Mouse (Mus musculus): ENCODE measurements around the gene Kif15. TPM values are rescaled to one million over a fixed set of nuclear protein-coding genes. Genes with fewer than 3 reads are reported as not detected.

Gene Kif15
- polyA plus RNA-seq, 1 experiment from 2014 or later, result 71.1 TPM

- DNase-seq (ENCODE audit: low spot score), result no peak
- H3K9me3 ChIP-seq (ENCODE audit: control insufficient read depth, low read length), result no peaks in the 10 kb centered on the region
- no peaks in the 10 kb centered on the region for H3K4me1 ChIP-seq (ENCODE audit: control insufficient read depth, insufficient read depth, low read length)
- H3K27me3 ChIP-seq (ENCODE audit: control insufficient read depth, insufficient read depth, low read length), result no peaks in the 10 kb centered on the region
- H3K9ac ChIP-seq (ENCODE audit: low read length), result no peak overlapping the region
- no peak overlapping the region for H3K27ac ChIP-seq (replicated peaks; ENCODE audit: low read depth, low read length)
- no peak for ATAC-seq (ENCODE audit: insufficient number of reproducible peaks, low FRiP score, low TSS enrichment, low read depth)
- WGBS, result 95% methylated on average over 4 of the region's 4 CpGs
- H3K4me3 ChIP-seq (ENCODE audit: low read depth, low read length), result no peak overlapping the region
- peaks cover 22% of the 10 kb centered on the region for H3K36me3 ChIP-seq (ENCODE audit: control insufficient read depth, insufficient read depth, low read length)
- H3K4me2 ChIP-seq (ENCODE audit: low read depth, severe bottlenecking), result no peak overlapping the region
These were observed 48.3 kb downstream of the Kif15 start for GRCm38 (mm10) chr9:122999193-122999586.

- no peak overlapping the region for H3K4me2 ChIP-seq (ENCODE audit: low read depth, severe bottlenecking)
- no peak overlapping the region for H3K9ac ChIP-seq (ENCODE audit: low read length)
- no peaks in the 10 kb centered on the region for H3K9me3 ChIP-seq (ENCODE audit: control insufficient read depth, low read length)
- no peak for DNase-seq (ENCODE audit: low spot score)
- H3K27me3 ChIP-seq (ENCODE audit: control insufficient read depth, insufficient read depth, low read length), result no peaks in the 10 kb centered on the region
- WGBS, result 91% methylated on average over 2 of the region's 2 CpGs
- H3K4me1 ChIP-seq (ENCODE audit: control insufficient read depth, insufficient read depth, low read length), result no peaks in the 10 kb centered on the region
- no peak overlapping the region for H3K4me3 ChIP-seq (ENCODE audit: low read depth, low read length)
- no peak for ATAC-seq (ENCODE audit: insufficient number of reproducible peaks, low FRiP score, low TSS enrichment, low read depth)
- peaks cover 27% of the 10 kb centered on the region for H3K36me3 ChIP-seq (ENCODE audit: control insufficient read depth, insufficient read depth, low read length)
- no peak overlapping the region for H3K27ac ChIP-seq (replicated peaks; ENCODE audit: low read depth, low read length)
These were observed 53.9 kb downstream of the Kif15 start for GRCm38 (mm10) chr9:123004718-123005117.

GRCm38 (mm10) chr9:123006071-123006470, 55.2 kb downstream of the Kif15 start:
- Histone ChIP-seq H3K9ac (ENCODE audit: low read length) (no peak overlapping the region), H3K27ac (replicated peaks; ENCODE audit: low read depth, low read length) (no peak overlapping the region), H3K36me3 (ENCODE audit: control insufficient read depth, insufficient read depth, low read length) (peaks cover 22% of the 10 kb centered on the region), H3K4me2 (ENCODE audit: low read depth, severe bottlenecking) (no peak overlapping the region), H3K4me3 (ENCODE audit: low read depth, low read length) (no peak overlapping the region), H3K27me3 (ENCODE audit: control insufficient read depth, insufficient read depth, low read length) (no peaks in the 10 kb centered on the region), H3K4me1 (ENCODE audit: control insufficient read depth, insufficient read depth, low read length) (no peaks in the 10 kb centered on the region), H3K9me3 (ENCODE audit: control insufficient read depth, low read length) (no peaks in the 10 kb centered on the region)
- WGBS, result 86% methylated on average over 6 of the region's 6 CpGs
- no peak for ATAC-seq (ENCODE audit: insufficient number of reproducible peaks, low FRiP score, low TSS enrichment, low read depth)
- DNase-seq (ENCODE audit: low spot score), result no peak

GRCm38 (mm10) chr9:123020995-123021631, 70.3 kb downstream of the Kif15 start, which contains the start of gene Tmem42:
Gene Tmem42, plus strand, starts transcription at chr9:123021326.
- ATAC-seq (ENCODE audit: insufficient number of reproducible peaks, low FRiP score, low TSS enrichment, low read depth), result peak; percentile 97
- peak; percentile 90 for DNase-seq (ENCODE audit: low spot score)
- Histone ChIP-seq H3K4me2 (ENCODE audit: low read depth, severe bottlenecking) (peak within 1 kb of the TSS; percentile 49), H3K27ac (replicated peaks; ENCODE audit: low read depth, low read length) (peak within 1 kb of the TSS; percentile 79), H3K9me3 (ENCODE audit: control insufficient read depth, low read length) (no peaks in the 10 kb centered on the region), H3K27me3 (ENCODE audit: control insufficient read depth, insufficient read depth, low read length) (no peaks in the 10 kb centered on the region), H3K4me1 (ENCODE audit: control insufficient read depth, insufficient read depth, low read length) (0 out of 2 replicates have a peak, but pooled peaks cover 3% of the 10 kb centered on the region), H3K4me3 (ENCODE audit: low read depth, low read length) (peak within 1 kb of the TSS; percentile 59), H3K9ac (ENCODE audit: low read length) (peak within 1 kb of the TSS; percentile 79), H3K36me3 (ENCODE audit: control insufficient read depth, insufficient read depth, low read length) (peaks cover 6% of the 10 kb centered on the region; the same call in 1 of the 2 replicates)
- WGBS, result 0% methylated on average over 57 of the region's 69 CpGs

GRCm38 (mm10) chr9:123021636-123022379, 71.0 kb downstream of the Kif15 start:
- Histone ChIP-seq H3K36me3 (ENCODE audit: control insufficient read depth, insufficient read depth, low read length) (peaks cover 2% of the 10 kb centered on the region; the same call in 1 of the 2 replicates), H3K27ac (replicated peaks; ENCODE audit: low read depth, low read length) (no peak overlapping the region), H3K4me3 (ENCODE audit: low read depth, low read length) (peak overlapping the region; percentile 59; the same call in 1 of the 2 replicates), H3K27me3 (ENCODE audit: control insufficient read depth, insufficient read depth, low read length) (no peaks in the 10 kb centered on the region), H3K9ac (ENCODE audit: low read length) (no peak overlapping the region), H3K4me1 (ENCODE audit: control insufficient read depth, insufficient read depth, low read length) (0 out of 2 replicates have a peak, but pooled peaks cover 3% of the 10 kb centered on the region), H3K9me3 (ENCODE audit: control insufficient read depth, low read length) (no peaks in the 10 kb centered on the region), H3K4me2 (ENCODE audit: low read depth, severe bottlenecking) (peak overlapping the region; percentile 49)
- no peak; the same call in 1 of the 2 replicates for ATAC-seq (ENCODE audit: insufficient number of reproducible peaks, low FRiP score, low TSS enrichment, low read depth)
- peak; percentile 66 for DNase-seq (ENCODE audit: low spot score)
- 43% methylated on average over 18 of the region's 24 CpGs for WGBS

- Histone ChIP-seq H3K4me3 (ENCODE audit: low read depth, low read length) (no peak overlapping the region), H3K27ac (replicated peaks; ENCODE audit: low read depth, low read length) (no peak overlapping the region), H3K9ac (ENCODE audit: low read length) (no peak overlapping the region), H3K4me1 (ENCODE audit: control insufficient read depth, insufficient read depth, low read length) (0 out of 2 replicates have a peak, but pooled peaks cover 3% of the 10 kb centered on the region), H3K36me3 (ENCODE audit: control insufficient read depth, insufficient read depth, low read length) (no peaks in the 10 kb centered on the region), H3K27me3 (ENCODE audit: control insufficient read depth, insufficient read depth, low read length) (no peaks in the 10 kb centered on the region), H3K9me3 (ENCODE audit: control insufficient read depth, low read length) (no peaks in the 10 kb centered on the region), H3K4me2 (ENCODE audit: low read depth, severe bottlenecking) (no peak overlapping the region)
- DNase-seq (ENCODE audit: low spot score), result no peak
- WGBS, result 87% methylated on average over 2 of the region's 2 CpGs
- no peak for ATAC-seq (ENCODE audit: insufficient number of reproducible peaks, low FRiP score, low TSS enrichment, low read depth)
These were observed 73.4 kb downstream of the Kif15 start for GRCm38 (mm10) chr9:123024201-123024600.

GRCm38 (mm10) chr9:123031496-123032246, 80.8 kb downstream of the Kif15 start:
- 89% methylated on average over 13 of the region's 13 CpGs for WGBS
- H3K4me3 ChIP-seq (ENCODE audit: low read depth, low read length), result no peak overlapping the region
- DNase-seq (ENCODE audit: low spot score) (no peak), ATAC-seq (ENCODE audit: insufficient number of reproducible peaks, low FRiP score, low TSS enrichment, low read depth) (no peak)
- no peaks in the 10 kb centered on the region for H3K9me3 ChIP-seq (ENCODE audit: control insufficient read depth, low read length)
- H3K27ac ChIP-seq (replicated peaks; ENCODE audit: low read depth, low read length), result no peak overlapping the region
- H3K9ac ChIP-seq (ENCODE audit: low read length), result no peak overlapping the region
- H3K36me3 ChIP-seq (ENCODE audit: control insufficient read depth, insufficient read depth, low read length), result no peaks in the 10 kb centered on the region
- H3K27me3 ChIP-seq (ENCODE audit: control insufficient read depth, insufficient read depth, low read length), result no peaks in the 10 kb centered on the region
- peaks cover 3% of the 10 kb centered on the region; the same call in 1 of the 2 replicates for H3K4me1 ChIP-seq (ENCODE audit: control insufficient read depth, insufficient read depth, low read length)
- no peak overlapping the region for H3K4me2 ChIP-seq (ENCODE audit: low read depth, severe bottlenecking)

- no peak within 1 kb of the TSS for H3K27ac ChIP-seq (replicated peaks; ENCODE audit: low read depth, low read length)
- WGBS, result 84% methylated on average over 4 of the region's 4 CpGs
- H3K4me3 ChIP-seq (ENCODE audit: low read depth, low read length), result no peak within 1 kb of the TSS
- H3K27me3 ChIP-seq (ENCODE audit: control insufficient read depth, insufficient read depth, low read length), result no peaks in the 10 kb centered on the region
- peaks cover 3% of the 10 kb centered on the region; the same call in 1 of the 2 replicates for H3K4me1 ChIP-seq (ENCODE audit: control insufficient read depth, insufficient read depth, low read length)
- no peaks in the 10 kb centered on the region for H3K36me3 ChIP-seq (ENCODE audit: control insufficient read depth, insufficient read depth, low read length)
- H3K4me2 ChIP-seq (ENCODE audit: low read depth, severe bottlenecking), result no peak within 1 kb of the TSS
- ATAC-seq (ENCODE audit: insufficient number of reproducible peaks, low FRiP score, low TSS enrichment, low read depth) (no peak), DNase-seq (ENCODE audit: low spot score) (no peak)
- no peak within 1 kb of the TSS for H3K9ac ChIP-seq (ENCODE audit: low read length)
- H3K9me3 ChIP-seq (ENCODE audit: control insufficient read depth, low read length), result no peaks in the 10 kb centered on the region
These were observed 83.6 kb downstream of the Kif15 start, which contains the start of gene Tgm4 for GRCm38 (mm10) chr9:123034426-123034825. Gene Tgm4, plus strand, starts transcription at chr9:123034726.

All from limb, embryonic 11.5 days (tissue).